Mouse (Mus musculus): ENCODE measurements around the gene Atp1a2. TPM values are rescaled to one million over a fixed set of nuclear protein-coding genes. Genes with fewer than 3 reads are reported as not detected.

Atp1a2 gene
- total and polyA plus RNA-seq, 3 experiments = 0.07 to 0.23 (median 0.13) TPM

- DNase-seq (ENCODE audit: extremely low read depth) = no peak
- Histone ChIP-seq H3K9ac (ENCODE audit: insufficient read depth, low read depth) (no peak overlapping the region), H3K4me3 (replicated peaks in 1 of 3; ENCODE audit: low read depth in 2 of 3, low read length in 2 of 3, poor library complexity in 1 of 3) (no peak overlapping the region), H3K27me3 (replicated peaks) (peaks cover 61% of the 10 kb centered on the region), H3K4me1 (ENCODE audit: control insufficient read depth in 1 of 2, insufficient read depth in 2 of 2) (peaks cover 0 to 10% of the 10 kb centered on the region in 2 experiments; a peak in 2 of 4 replicates), H3K27ac (ENCODE audit: insufficient read depth, low read depth) (no peak overlapping the region), H3K79me2 (replicated peaks; ENCODE audit: control insufficient read depth, extremely low read depth, insufficient read depth, poor library complexity, severe bottlenecking) (no peaks in the 10 kb centered on the region), H3K36me3 (replicated peaks in 1 of 2; ENCODE audit: control insufficient read depth in 1 of 2, insufficient read depth in 1 of 2, low read length in 1 of 2) (no peaks in the 10 kb centered on the region), H3K9me3 (replicated peaks; ENCODE audit: low read length) (peaks cover 3% of the 10 kb centered on the region), H3K4me2 (ENCODE audit: insufficient read depth, low read depth, poor library complexity, severe bottlenecking) (no peak overlapping the region)
- TF ChIP-seq SMC3 (IDR thresholded peaks at IDR 0.05; ENCODE audit: low read depth, low read length) (no peak), ZNF384 (IDR thresholded peaks at IDR 0.05; ENCODE audit: low read depth, low read length) (no peak), CHD2 (IDR thresholded peaks at IDR 0.05; ENCODE audit: low read length) (no peak), USF2 (conservative IDR thresholded peaks at IDR 0.05; ENCODE audit: low read depth, low read length) (no peak)
- in situ Hi-C loops (cut with MboI; ENCODE audit: low pct_ligation_motif_present, low pct_unique_long_range_greater_than_20kb, low sequenced_read_pairs) = no loop called here
- dilution Hi-C loops (cut with MboI; ENCODE audit: extremely low pct_ligation_motif_present, extremely low pct_unique_long_range_greater_than_20kb, low sequenced_read_pairs) = no loop called here
Observed at GRCm38 (mm10) chr1:172337411-172338185, 39.7 kb upstream of the Atp1a2 start.

DNA sequence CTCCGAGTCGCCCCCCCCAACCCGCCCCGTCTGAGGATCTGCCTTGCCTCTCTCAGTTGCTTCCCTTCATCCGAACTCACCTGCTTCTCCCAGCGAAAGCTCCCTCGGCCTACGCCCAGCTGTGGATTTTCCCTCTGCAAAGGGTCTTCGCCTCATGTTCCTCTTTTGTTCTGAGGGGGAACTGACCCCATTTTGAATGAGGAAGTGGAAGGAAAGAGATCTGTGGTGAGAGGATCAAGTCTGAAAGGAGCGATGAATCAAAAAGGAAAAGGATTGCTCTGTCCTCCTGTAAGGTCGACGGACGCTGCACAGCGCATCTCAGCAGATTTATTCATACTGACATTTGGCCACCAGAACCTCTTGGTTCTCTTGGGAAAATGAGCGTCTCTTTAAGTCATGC, 37.9 kb upstream of the Atp1a2 start:
- peak overlapping the region; percentile 26; the same call in 1 of the 2 replicates for H3K4me2 ChIP-seq (ENCODE audit: insufficient read depth, low read depth, poor library complexity, severe bottlenecking)
- TF ChIP-seq JUN (IDR thresholded peaks at IDR 0.05; ENCODE audit: insufficient read depth, low read depth, low read length) (no peak), MAX (IDR thresholded peaks at IDR 0.05; ENCODE audit: low read length) (no peak), MXI1 (IDR thresholded peaks at IDR 0.05; ENCODE audit: low read depth, low read length) (no peak), BHLHE40 (IDR thresholded peaks at IDR 0.05; ENCODE audit: low read depth, low read length) (no peak), HCFC1 (IDR thresholded peaks at IDR 0.05; ENCODE audit: low read depth, low read length) (no peak), ELF1 (IDR thresholded peaks at IDR 0.05; ENCODE audit: low read depth, low read length) (no peak), RCOR1 (conservative IDR thresholded peaks at IDR 0.05; ENCODE audit: low read depth, low read length) (no peak), ETS1 (conservative IDR thresholded peaks at IDR 0.05; ENCODE audit: low read depth, low read length) (no peak), ZC3H11A (IDR thresholded peaks at IDR 0.05; ENCODE audit: low read depth, low read length) (no peak), CHD2 (IDR thresholded peaks at IDR 0.05; ENCODE audit: low read length) (no peak), SIN3A (IDR thresholded peaks at IDR 0.05; ENCODE audit: low read length) (no peak), IRF4 (IDR thresholded peaks at IDR 0.05; ENCODE audit: low read depth, low read length) (no peak), ZMIZ1 (IDR thresholded peaks at IDR 0.05; ENCODE audit: low read depth, low read length) (no peak), USF2 (conservative IDR thresholded peaks at IDR 0.05; ENCODE audit: low read depth, low read length) (no peak), POLR2A (IDR thresholded peaks at IDR 0.05; ENCODE audit: low read depth, low read length) (no peak), NELFE (IDR thresholded peaks at IDR 0.05; ENCODE audit: low read depth, low read length) (no peak), RAD21 (IDR thresholded peaks at IDR 0.05; ENCODE audit: low read depth, low read length) (no peak), TBP (conservative IDR thresholded peaks at IDR 0.05; ENCODE audit: low read depth, low read length) (no peak)
- DNase-seq (ENCODE audit: extremely low read depth) = no peak
- H3K27ac ChIP-seq (ENCODE audit: insufficient read depth, low read depth) = no peak overlapping the region
- no peak overlapping the region for H3K9ac ChIP-seq (ENCODE audit: insufficient read depth, low read depth)
- no peaks in the 10 kb centered on the region for H3K9me3 ChIP-seq (replicated peaks; ENCODE audit: low read length)
- no peak overlapping the region for H3K4me3 ChIP-seq (replicated peaks in 1 of 3; ENCODE audit: low read depth in 2 of 3, low read length in 2 of 3, poor library complexity in 1 of 3)
- H3K36me3 ChIP-seq (replicated peaks in 1 of 2; ENCODE audit: control insufficient read depth in 1 of 2, insufficient read depth in 1 of 2, low read length in 1 of 2) = no peaks in the 10 kb centered on the region
- dilution Hi-C loops (cut with MboI; ENCODE audit: extremely low pct_ligation_motif_present, extremely low pct_unique_long_range_greater_than_20kb, low sequenced_read_pairs) = no loop called here
- peaks cover 55% of the 10 kb centered on the region for H3K27me3 ChIP-seq (replicated peaks)
- in situ Hi-C loops (cut with MboI; ENCODE audit: low pct_ligation_motif_present, low pct_unique_long_range_greater_than_20kb, low sequenced_read_pairs) = no loop called here
- no peaks in the 10 kb centered on the region for H3K79me2 ChIP-seq (replicated peaks; ENCODE audit: control insufficient read depth, extremely low read depth, insufficient read depth, poor library complexity, severe bottlenecking)
- H3K4me1 ChIP-seq (ENCODE audit: control insufficient read depth in 1 of 2, insufficient read depth in 2 of 2) = peaks cover 0 to 10% of the 10 kb centered on the region in 2 experiments; a peak in 3 of 4 replicates

Data from CH12.LX (cell line).